Mouse (Mus musculus): ENCODE measurements around the gene Pla2g3.

DNA sequence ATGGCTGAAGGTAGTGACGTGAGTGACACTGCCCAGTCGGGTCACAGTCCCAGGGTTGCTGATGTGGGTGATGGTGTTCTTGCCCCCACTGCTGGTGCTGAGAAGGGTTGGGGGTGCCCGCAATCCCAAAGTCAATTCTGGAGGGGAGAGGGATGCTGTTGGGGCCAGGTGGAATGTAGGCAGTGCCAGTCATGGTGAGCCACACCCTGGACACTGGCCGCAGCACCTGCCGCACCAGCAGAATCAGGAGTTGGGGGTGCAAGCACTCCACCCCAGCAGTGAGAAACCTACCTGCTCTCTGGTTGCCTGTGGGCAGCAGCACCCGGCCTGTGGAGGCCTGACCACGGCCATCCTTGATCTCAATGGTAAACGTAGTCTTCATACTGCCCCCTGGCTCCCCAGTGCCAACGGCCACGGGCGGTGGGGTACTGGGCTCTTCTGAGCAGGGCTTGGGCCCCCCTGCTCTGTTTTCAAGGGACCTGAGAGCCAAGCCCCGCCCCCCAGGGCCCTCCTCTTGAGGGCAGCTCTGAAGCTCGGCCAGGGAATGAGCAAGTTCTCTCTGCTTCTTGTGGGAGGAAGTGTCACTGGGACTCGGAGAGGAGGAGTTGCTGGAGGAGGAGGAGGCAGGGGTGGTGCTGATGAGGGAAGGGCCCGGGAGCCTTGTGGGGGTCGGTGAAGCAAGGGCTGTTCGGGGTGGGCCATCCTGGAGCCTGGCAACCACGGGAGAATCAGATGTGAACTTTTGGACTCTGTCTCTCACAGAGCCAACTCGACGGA lies 41.6 kb downstream of the Pla2g3 start:
- TF ChIP-seq MAX (IDR thresholded peaks at IDR 0.05; ENCODE audit: low read depth), result no peak
- TF ChIP-seq POLR2AphosphoS2 (IDR thresholded peaks at IDR 0.05; ENCODE audit: insufficient read length, low read depth), result peak; percentile 56
- TF ChIP-seq POLR2A (IDR thresholded peaks at IDR 0.05; ENCODE audit: insufficient read length, low read depth), result no peak
- TF ChIP-seq MYOD1 (IDR thresholded peaks at IDR 0.05; ENCODE audit: control insufficient read depth in 1 of 3, insufficient read length in 2 of 3, low read depth in 2 of 3), result no peak
- no peak for TF ChIP-seq USF1 (IDR thresholded peaks at IDR 0.05; ENCODE audit: low read depth)
- no peak for TF ChIP-seq CEBPB (IDR thresholded peaks at IDR 0.05; ENCODE audit: insufficient read depth, poor library complexity, severe bottlenecking)
- TF ChIP-seq TCF12 (IDR thresholded peaks at IDR 0.05; ENCODE audit: insufficient read depth, poor library complexity, severe bottlenecking), result no peak
- peak in 1 of 3 experiments; percentile 43 for TF ChIP-seq MYOG (IDR thresholded peaks at IDR 0.05; ENCODE audit: control insufficient read depth in 1 of 3, insufficient read depth in 1 of 3, insufficient read length in 2 of 3, low read depth in 2 of 3)
- TF ChIP-seq SRF (IDR thresholded peaks at IDR 0.05; ENCODE audit: control insufficient read depth, insufficient read length, low read depth), result no peak
- no peak for TF ChIP-seq E2F4 (IDR thresholded peaks at IDR 0.05; ENCODE audit: insufficient read depth)
- no peak for TF ChIP-seq REST (IDR thresholded peaks at IDR 0.05; ENCODE audit: insufficient read depth, insufficient read length)

Measured in myocyte (in vitro differentiated cells).